Mouse (Mus musculus) stomach, embryonic 16.5 days (tissue): ENCODE data around the gene Gm21970. TPM values are rescaled to one million over a fixed set of nuclear protein-coding genes. Genes with fewer than 3 reads are reported as not detected.
A peak's percentile ranks its signal among the peaks of the same experiment; 100 is the strongest.

ENCODE experiments used
- ATAC-seq: fragments of 200-750 bp; cut with Nextera tagmentation; 2 replicates; pipeline ENCODE4 v1.8.0; 2017; ENCODE audit warnings: moderate number of reproducible peaks, moderate TSS enrichment; ENCODE audit not compliant: insufficient read depth, low FRiP score
- H3K27ac ChIP-seq: fragments of 300-500 bp; sonication (generic); 2 replicates; pipeline ENCODE4 v1.5.1; 2014; ENCODE audit warnings: low read length
- H3K27me3 ChIP-seq: fragments of 300-500 bp; sonication (generic); 2 replicates; pipeline ENCODE4 v1.6.1; 2014; ENCODE audit warnings: low read length, control low read depth, mixed read lengths; ENCODE audit not compliant: control insufficient read depth, insufficient read depth
- H3K36me3 ChIP-seq: fragments of 300-500 bp; sonication (generic); 2 replicates; pipeline ENCODE4 v1.6.1; 2014; ENCODE audit warnings: low read length; ENCODE audit not compliant: control insufficient read depth, insufficient read depth
- H3K4me1 ChIP-seq: fragments of 300-500 bp; sonication (generic); 2 replicates; pipeline ENCODE4 v1.6.1; 2014; ENCODE audit warnings: low read length, control low read depth, mixed read lengths; ENCODE audit not compliant: control insufficient read depth, insufficient read depth
- H3K4me2 ChIP-seq: fragments of 300-500 bp; sonication (generic); 2 replicates; pipeline ENCODE4 v1.6.1; 2014; ENCODE audit warnings: low read depth, low read length, mixed read lengths
- H3K4me3 ChIP-seq: fragments of 300-500 bp; sonication (generic); replicated peaks from 2 replicates; pipeline ENCODE4 v1.5.1; 2014; ENCODE audit warnings: mild to moderate bottlenecking, low read length
- H3K9ac ChIP-seq: fragments of 300-500 bp; sonication (generic); 2 replicates; pipeline ENCODE4 v1.6.1; 2014; ENCODE audit warnings: low read length
- H3K9me3 ChIP-seq: fragments of 300-500 bp; sonication (generic); replicated peaks from 2 replicates; pipeline ENCODE4 v1.6.1; 2016; ENCODE audit warnings: low read length, control low read depth; ENCODE audit not compliant: control insufficient read depth
- WGBS: fragments of 180-500 bp; shearing (Covaris S2); extraction: QIAGEN DNeasy Blood & Tissue Kit; methylation state at CpG from one replicate; pipeline ENCODE4 v1.1.7; 2014; 5-methylcytosine and 5-hydroxymethylcytosine counted together
- polyA plus RNA-seq: library from polyadenylated mRNA; unstranded; fragments of >200 nt; fragmentation: Nextera tagmentation; extraction: Ambion mirVana; gene quantifications from 2 replicates; pipeline ENCODE4 v1.2.1, GENCODE M21; 2015

Gene Gm21970
- polyA plus RNA-seq, 1 experiment from 2014 or later = not detected

DNA sequence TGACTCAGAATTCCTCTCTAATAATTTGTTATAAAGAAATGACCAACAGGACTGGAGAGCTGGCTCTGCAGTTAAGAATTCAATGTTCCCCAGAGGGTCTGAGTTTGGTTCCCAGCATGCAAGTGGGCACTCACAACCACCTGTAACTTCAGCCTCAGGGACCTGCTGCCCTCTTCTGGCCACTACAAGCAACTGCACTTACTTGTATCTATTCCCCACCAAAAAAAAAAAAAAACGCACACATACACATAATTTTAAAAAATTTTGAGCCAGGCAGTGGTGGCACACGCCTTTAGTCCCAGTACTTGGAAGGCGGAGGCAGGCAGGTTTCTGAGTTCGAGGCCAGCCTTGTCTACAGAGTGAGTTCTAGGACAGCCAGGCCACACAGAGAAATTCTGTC is 1.4 kb upstream of the Gm21970 start:
- Histone ChIP-seq H3K4me2 (no peak overlapping the region), H3K9ac (no peak overlapping the region), H3K36me3 (peaks cover 16% of the 10 kb centered on the region), H3K4me3 (no peak overlapping the region), H3K27me3 (no peaks in the 10 kb centered on the region), H3K4me1 (peaks cover 4% of the 10 kb centered on the region; the same call in 1 of the 2 replicates), H3K9me3 (no peaks in the 10 kb centered on the region), H3K27ac (no peak overlapping the region)
- WGBS = 87% methylated on average over 4 of the region's 4 CpGs
- ATAC-seq = no peak

DNA sequence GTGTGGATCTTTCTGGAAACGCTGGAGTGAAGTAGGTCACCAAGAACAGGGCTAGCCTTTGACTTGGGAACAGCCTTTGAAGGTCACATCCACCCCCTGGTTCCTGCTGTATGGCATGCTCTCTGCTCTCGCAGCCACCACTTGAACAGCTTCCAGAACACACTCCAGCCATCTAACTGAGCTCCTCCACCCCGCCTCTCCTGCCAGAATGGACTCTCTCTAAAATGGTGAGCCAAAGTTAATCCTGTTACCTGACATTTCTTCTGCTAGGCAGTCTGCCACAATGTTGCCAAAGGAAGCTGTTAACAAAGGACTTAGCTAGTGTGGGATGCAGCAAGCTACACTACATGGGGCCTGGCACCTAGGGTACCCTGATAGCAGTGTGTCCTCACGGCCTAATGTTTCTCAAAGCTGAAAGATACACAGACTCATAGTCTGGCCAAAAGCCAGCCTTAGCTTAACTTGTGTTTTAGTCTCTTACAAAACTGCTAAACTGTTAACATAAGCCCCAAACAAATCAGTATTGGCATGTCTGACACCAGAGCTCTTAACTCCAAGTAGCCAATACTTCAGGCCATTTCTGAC is 3.4 kb downstream of the Gm21970 start:
- 51% methylated on average over 4 of the region's 4 CpGs for WGBS
- Histone ChIP-seq H3K4me3 (no peak overlapping the region), H3K9me3 (no peaks in the 10 kb centered on the region), H3K27ac (0 out of 2 replicates have a peak overlapping the region, but pooled peaks have one; percentile 4), H3K4me1 (peaks cover 4% of the 10 kb centered on the region; the same call in 1 of the 2 replicates), H3K36me3 (peaks cover 8% of the 10 kb centered on the region; the same call in 1 of the 2 replicates), H3K9ac (no peak overlapping the region), H3K4me2 (no peak overlapping the region), H3K27me3 (no peaks in the 10 kb centered on the region)
- ATAC-seq = no peak

DNA sequence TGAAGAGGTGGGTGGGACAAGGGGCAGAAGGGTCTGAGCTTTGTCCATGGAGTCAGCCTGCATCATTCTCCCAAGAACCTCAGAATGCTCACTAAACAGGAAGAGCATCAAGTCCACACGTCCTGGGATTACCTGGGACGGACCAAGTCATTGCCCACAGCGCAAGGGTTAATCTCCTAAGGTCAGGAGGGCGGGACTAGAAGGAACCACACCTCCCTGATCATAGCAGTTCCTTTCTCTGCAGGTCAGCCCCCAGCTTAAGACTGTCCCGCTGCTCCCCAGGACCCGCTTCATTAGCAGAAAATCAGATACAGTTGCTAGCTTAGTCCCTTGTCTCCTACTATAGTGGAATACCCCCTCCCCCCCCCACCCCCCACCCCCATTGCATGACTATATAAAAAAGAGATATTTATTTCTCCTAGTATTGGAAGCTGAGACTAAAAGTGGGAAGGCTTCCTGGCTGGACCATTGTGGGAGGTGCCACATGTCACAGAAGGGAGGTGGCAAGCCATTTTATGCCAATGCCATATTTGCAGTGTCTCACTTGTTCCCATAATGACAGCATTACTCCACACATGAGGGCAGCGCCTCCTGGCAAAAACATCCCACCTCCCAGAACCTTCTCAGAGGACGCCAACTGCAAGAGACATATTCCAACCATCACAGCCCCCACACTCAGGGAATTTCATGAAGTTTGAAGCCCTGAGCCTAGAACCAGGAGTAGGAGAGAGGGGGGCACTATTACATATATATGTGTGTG is 4.3 kb downstream of the Gm21970 start:
- no peak for ATAC-seq
- Histone ChIP-seq H3K27me3 (no peaks in the 10 kb centered on the region), H3K9me3 (no peaks in the 10 kb centered on the region), H3K9ac (no peak overlapping the region), H3K27ac (no peak overlapping the region), H3K4me2 (no peak overlapping the region), H3K36me3 (peaks cover 8% of the 10 kb centered on the region; the same call in 1 of the 2 replicates), H3K4me3 (no peak overlapping the region), H3K4me1 (peaks cover 4% of the 10 kb centered on the region; the same call in 1 of the 2 replicates)
- 65% methylated on average over 8 of the region's 8 CpGs for WGBS

DNA sequence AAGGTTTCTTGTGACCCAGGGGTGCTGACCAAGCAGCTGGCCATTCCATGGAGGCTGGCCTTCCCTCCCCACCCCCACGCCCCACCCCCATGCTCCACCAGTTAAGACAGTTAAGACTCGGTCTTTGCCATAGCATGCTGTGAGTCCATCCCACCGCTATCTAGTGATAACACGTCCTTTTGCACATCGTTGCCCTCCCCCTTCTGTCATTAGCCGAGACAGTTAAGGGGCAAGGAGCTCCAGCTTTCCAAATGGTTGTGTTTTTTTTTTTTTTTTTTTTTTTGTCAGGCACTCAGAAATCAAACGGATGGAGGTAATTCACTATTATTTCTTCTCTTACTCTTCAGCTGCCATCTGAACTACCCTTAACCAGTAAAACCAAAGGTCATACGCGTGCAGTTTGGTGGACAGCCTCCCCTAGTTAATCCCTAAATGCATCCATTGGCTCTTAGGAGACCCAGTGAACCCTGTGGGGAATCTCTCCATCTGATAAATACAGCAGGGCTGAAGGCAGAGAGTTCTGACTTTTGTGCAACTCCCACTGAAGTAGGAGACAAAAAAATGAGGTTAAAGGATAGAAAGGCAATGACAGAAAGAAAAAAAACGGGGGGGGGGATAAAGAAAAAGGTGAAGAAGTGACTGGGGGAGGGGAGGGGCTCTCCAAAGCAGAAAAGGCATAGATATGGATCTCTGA is 5.5 kb downstream of the Gm21970 start:
- no peak overlapping the region for H3K4me3 ChIP-seq
- H3K4me2 ChIP-seq = no peak overlapping the region
- H3K9me3 ChIP-seq = no peaks in the 10 kb centered on the region
- no peak overlapping the region for H3K27ac ChIP-seq
- ATAC-seq = no peak
- 75% methylated on average over 10 of the region's 10 CpGs for WGBS
- peaks cover 8% of the 10 kb centered on the region; the same call in 1 of the 2 replicates for H3K36me3 ChIP-seq
- peaks cover 4% of the 10 kb centered on the region; the same call in 1 of the 2 replicates for H3K4me1 ChIP-seq
- no peaks in the 10 kb centered on the region for H3K27me3 ChIP-seq
- H3K9ac ChIP-seq = no peak overlapping the region

DNA sequence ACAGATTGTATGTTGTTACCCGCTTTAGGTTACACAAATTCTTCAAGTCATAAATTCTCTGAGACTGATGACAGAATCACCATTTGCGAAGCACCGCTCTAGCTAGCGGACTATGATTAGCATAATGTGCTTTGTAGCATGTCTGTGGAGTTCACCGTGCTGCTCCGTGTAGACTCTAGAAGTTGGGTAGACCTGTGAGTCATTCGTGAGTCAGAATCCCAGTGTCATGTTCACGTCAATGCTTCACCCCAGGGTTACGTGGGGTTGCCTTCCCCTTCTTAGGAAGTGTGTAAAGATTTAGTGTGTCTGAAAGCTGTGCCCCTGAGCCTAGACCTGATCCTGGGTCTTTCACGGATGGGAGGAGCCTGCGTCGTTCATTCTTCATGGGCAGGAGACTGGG is 6.5 kb downstream of the Gm21970 start:
- no peak for ATAC-seq
- 87% methylated on average over 12 of the region's 12 CpGs for WGBS

DNA sequence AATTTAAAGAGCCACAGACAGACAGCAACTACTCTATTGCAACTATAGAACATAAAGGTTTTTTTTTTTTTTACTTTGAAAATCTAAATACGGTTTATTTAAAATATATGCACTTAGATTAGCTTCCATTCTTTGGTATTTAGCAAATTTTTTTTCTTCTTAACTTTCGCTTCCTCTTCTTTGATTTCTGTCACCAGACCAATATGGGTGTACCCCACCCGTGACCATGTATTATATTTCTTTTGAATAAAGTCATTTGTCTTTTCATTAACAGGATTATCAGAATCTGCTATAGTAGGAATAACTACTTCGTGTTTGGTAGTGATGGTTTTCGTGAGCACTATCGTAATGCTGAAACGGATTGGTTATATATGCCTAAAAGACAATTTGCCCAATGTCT is 7.4 kb downstream of the Gm21970 start:
- no peak overlapping the region for H3K4me2 ChIP-seq

More for the DNA sequence above, 6.5 kb downstream of the Gm21970 start:
- H3K36me3 ChIP-seq = peaks cover under 1% of the 10 kb centered on the region; the same call in 1 of the 2 replicates
- H3K4me1 ChIP-seq = peaks cover 4% of the 10 kb centered on the region; the same call in 1 of the 2 replicates
- H3K9me3 ChIP-seq = no peaks in the 10 kb centered on the region
- no peaks in the 10 kb centered on the region for H3K27me3 ChIP-seq
- H3K4me3 ChIP-seq = no peak overlapping the region
- no peak overlapping the region for H3K9ac ChIP-seq
- no peak overlapping the region for H3K4me2 ChIP-seq
- no peak overlapping the region for H3K27ac ChIP-seq

DNA sequence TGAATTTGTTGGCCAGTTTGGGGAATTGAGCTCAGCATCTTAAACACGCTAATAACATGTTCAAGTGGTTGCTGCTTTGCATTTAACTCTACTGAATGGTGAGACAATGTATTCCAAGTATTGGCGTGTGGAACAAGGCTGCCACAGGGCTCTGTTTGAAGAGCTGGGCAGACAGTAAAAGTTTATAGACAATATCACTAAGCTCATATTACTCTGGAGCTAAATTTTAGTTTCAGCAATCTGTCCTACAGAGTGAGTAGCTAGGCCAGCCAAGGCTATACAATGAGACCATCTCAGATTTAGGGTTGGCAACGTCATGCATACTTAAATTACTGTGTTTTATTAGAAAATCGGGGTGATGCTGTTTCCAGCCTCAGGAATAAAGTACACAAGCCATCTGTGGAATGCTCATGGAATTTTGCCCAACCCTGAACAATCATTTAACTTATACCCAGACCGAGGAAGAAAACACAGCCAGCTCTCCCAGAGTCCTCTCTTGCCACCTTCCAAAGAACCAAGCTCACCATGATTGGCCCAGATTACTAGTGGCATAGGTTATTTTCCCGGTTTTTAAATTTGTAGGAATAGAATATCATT is 10.1 kb downstream of the Gm21970 start:
- H3K27me3 ChIP-seq = no peaks in the 10 kb centered on the region
- 75% methylated on average over 6 of the region's 6 CpGs for WGBS
- no peak overlapping the region for H3K4me3 ChIP-seq
- peaks cover 4% of the 10 kb centered on the region; the same call in 1 of the 2 replicates for H3K4me1 ChIP-seq
- no peak overlapping the region for H3K4me2 ChIP-seq
- no peaks in the 10 kb centered on the region for H3K36me3 ChIP-seq
- ATAC-seq = no peak
- H3K9ac ChIP-seq = no peak overlapping the region
- H3K27ac ChIP-seq = no peak overlapping the region
- no peaks in the 10 kb centered on the region for H3K9me3 ChIP-seq

More for the DNA sequence above, 7.4 kb downstream of the Gm21970 start:
- ATAC-seq = no peak
- 93% methylated on average over 7 of the region's 7 CpGs for WGBS
- no peak overlapping the region for H3K27ac ChIP-seq
- H3K4me3 ChIP-seq = no peak overlapping the region
- no peaks in the 10 kb centered on the region for H3K27me3 ChIP-seq
- no peaks in the 10 kb centered on the region for H3K9me3 ChIP-seq
- peaks cover 4% of the 10 kb centered on the region; the same call in 1 of the 2 replicates for H3K4me1 ChIP-seq
- H3K36me3 ChIP-seq = no peaks in the 10 kb centered on the region
- H3K9ac ChIP-seq = no peak overlapping the region

DNA sequence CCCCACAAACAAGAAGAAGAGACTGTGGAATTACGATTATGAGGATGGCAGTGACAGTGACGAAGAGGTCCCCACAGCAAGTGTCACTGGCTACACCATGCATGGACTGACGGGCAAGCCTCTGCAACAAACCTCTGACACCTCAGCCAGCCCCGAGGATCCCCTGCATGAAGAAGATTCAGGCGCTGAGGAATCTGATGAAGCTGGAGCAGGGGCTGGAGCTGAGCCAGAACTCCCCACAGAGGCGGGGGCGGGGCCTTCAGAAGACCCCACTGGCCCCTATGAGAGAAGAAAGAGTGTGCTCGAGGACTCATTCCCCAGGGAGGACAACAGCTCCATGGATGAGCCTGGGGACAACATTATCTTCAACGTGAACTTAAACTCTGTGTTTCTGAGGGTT is 12.3 kb downstream of the Gm21970 start:
- no peak for ATAC-seq
- H3K4me1 ChIP-seq = peaks cover 8% of the 10 kb centered on the region
- no peaks in the 10 kb centered on the region for H3K36me3 ChIP-seq
- H3K27me3 ChIP-seq = no peaks in the 10 kb centered on the region
- WGBS = 75% methylated on average over 9 of the region's 9 CpGs
- H3K9me3 ChIP-seq = no peaks in the 10 kb centered on the region
- no peak overlapping the region for H3K4me2 ChIP-seq
- H3K27ac ChIP-seq = no peak overlapping the region
- no peak overlapping the region for H3K9ac ChIP-seq
- H3K4me3 ChIP-seq = no peak overlapping the region
